Mouse (Mus musculus): ENCODE results near the gene Lmna. TPM values are rescaled to one million over a fixed set of nuclear protein-coding genes. Genes with fewer than 3 reads are reported as not detected.

Lmna gene
- total RNA-seq, 1 experiment from 2014 or later = 91.1 TPM

GRCm38 (mm10) chr3:88470943-88471479, 38.7 kb downstream of the Lmna start:
- no peak for DNase-seq

- no peak for DNase-seq
These were observed 40.3 kb downstream of the Lmna start for GRCm38 (mm10) chr3:88469466-88469865.

GRCm38 (mm10) chr3:88467116-88467824, 42.5 kb downstream of the Lmna start:
- peak; percentile 93 for DNase-seq

GRCm38 (mm10) chr3:88465127-88465526, 44.6 kb downstream of the Lmna start:
- DNase-seq = no peak

- no peak for DNase-seq
These were observed 45.3 kb downstream of the Lmna start for GRCm38 (mm10) chr3:88464425-88464824.

GRCm38 (mm10) chr3:88460983-88461696, 48.6 kb downstream of the Lmna start, which contains the start of gene Sema4a:
Gene Sema4a, minus strand, starts transcription at chr3:88461182.
- DNase-seq = no peak

- no peak for DNase-seq
These were observed 49.7 kb downstream of the Lmna start for GRCm38 (mm10) chr3:88460029-88460428.

- DNase-seq = no peak
These were observed 51.0 kb downstream of the Lmna start for GRCm38 (mm10) chr3:88458778-88459219.

- no peak for DNase-seq
These were observed 52.8 kb downstream of the Lmna start for GRCm38 (mm10) chr3:88456746-88457532.

- DNase-seq = no peak
These were observed 53.4 kb downstream of the Lmna start for GRCm38 (mm10) chr3:88456313-88456712.

- no peak for DNase-seq
These were observed 54.0 kb downstream of the Lmna start for GRCm38 (mm10) chr3:88455588-88456264.

- no peak for DNase-seq
These were observed 54.8 kb downstream of the Lmna start for GRCm38 (mm10) chr3:88454762-88455587.

GRCm38 (mm10) chr3:88453986-88454385, 55.8 kb downstream of the Lmna start:
- DNase-seq = no peak

- DNase-seq = no peak
These were observed 56.4 kb downstream of the Lmna start for GRCm38 (mm10) chr3:88453369-88453768.

- DNase-seq = no peak
These were observed 57.0 kb downstream of the Lmna start for GRCm38 (mm10) chr3:88452716-88453115.

GRCm38 (mm10) chr3:88452246-88452645, 57.5 kb downstream of the Lmna start:
- DNase-seq = no peak

GRCm38 (mm10) chr3:88450379-88451131, 59.2 kb downstream of the Lmna start:
- DNase-seq = no peak

GRCm38 (mm10) chr3:88449395-88450023, 60.2 kb downstream of the Lmna start:
- DNase-seq = peak; percentile 48

GRCm38 (mm10) chr3:88448443-88448842, 61.3 kb downstream of the Lmna start:
- DNase-seq = no peak

Data from adrenal gland, postnatal 25 days (tissue).